Mouse (Mus musculus) neural tube, embryonic 12.5 days (tissue): ENCODE results near the gene Nradd. TPM values are rescaled to one million over a fixed set of nuclear protein-coding genes. Genes with fewer than 3 reads are reported as not detected.

Source experiments
- ATAC-seq: fragments of 200-750 bp; cut with Nextera tagmentation; 2 replicates; pipeline ENCODE4 v1.8.0; 2017; ENCODE audit warnings: low read depth, mild to moderate bottlenecking, moderate TSS enrichment, moderate library complexity; ENCODE audit not compliant: low FRiP score
- H3K27ac ChIP-seq: fragments of 300-500 bp; sonication (generic); 2 replicates; pipeline ENCODE4 v1.5.1; 2016
- H3K27me3 ChIP-seq: fragments of 300-500 bp; sonication (generic); replicated peaks from 2 replicates; pipeline ENCODE4 v1.6.1; 2016; ENCODE audit warnings: mild to moderate bottlenecking
- H3K36me3 ChIP-seq: fragments of 300-500 bp; sonication (generic); 2 replicates; pipeline ENCODE4 v1.6.1; 2016; ENCODE audit warnings: mild to moderate bottlenecking
- H3K4me1 ChIP-seq: fragments of 300-500 bp; sonication (generic); 2 replicates; pipeline ENCODE4 v1.6.1; 2016
- H3K4me2 ChIP-seq: fragments of 300-500 bp; sonication (generic); replicated peaks from 2 replicates; pipeline ENCODE4 v1.6.1; 2016; ENCODE audit warnings: mild to moderate bottlenecking
- H3K4me3 ChIP-seq: fragments of 300-500 bp; sonication (generic); 2 replicates; pipeline ENCODE4 v1.5.1; 2016
- H3K9ac ChIP-seq: fragments of 300-500 bp; sonication (generic); 2 replicates; pipeline ENCODE4 v1.6.1; 2016; ENCODE audit warnings: mild to moderate bottlenecking
- H3K9me3 ChIP-seq: fragments of 300-500 bp; sonication (generic); 2 replicates; pipeline ENCODE4 v1.6.1; 2016; ENCODE audit warnings: mild to moderate bottlenecking
- WGBS: fragments of 180-500 bp; shearing (Covaris S2); methylation state at CpG from one replicate; pipeline ENCODE4 v1.1.7; 2016; 5-methylcytosine and 5-hydroxymethylcytosine counted together
- microRNA-seq: library from miRNA; unstranded; fragments of <30 nt; microRNA quantifications from one replicate; pipeline ENCODE4, GENCODE M21; 2017
- polyA plus RNA-seq: library from polyadenylated mRNA; unstranded; fragments of >200 nt; fragmentation: Nextera tagmentation; extraction: Ambion mirVana; gene quantifications from 2 replicates; pipeline ENCODE4 v1.2.1, GENCODE M21; 2016

The Nradd gene
- polyA plus RNA-seq, 1 experiment from 2014 or later: 41.2 TPM

GRCm38 (mm10) chr9:110623416-110624195 lies 646 bp downstream of the Nradd start:
- WGBS: 39% methylated on average over 8 of the region's 8 CpGs
- Histone ChIP-seq H3K4me1 (peaks cover 26% of the 10 kb centered on the region), H3K36me3 (peaks cover 33% of the 10 kb centered on the region), H3K9me3 (no peaks in the 10 kb centered on the region), H3K4me2 (peak overlapping the region; percentile 97), H3K27ac (peak overlapping the region; percentile 70), H3K9ac (peak overlapping the region; percentile 72), H3K4me3 (peak overlapping the region; percentile 52), H3K27me3 (no peaks in the 10 kb centered on the region)
- no peak for ATAC-seq

GRCm38 (mm10) chr9:110622621-110623219 lies 1.5 kb downstream of the Nradd start:
- Histone ChIP-seq H3K9me3 (no peaks in the 10 kb centered on the region), H3K27me3 (no peaks in the 10 kb centered on the region), H3K36me3 (peaks cover 41% of the 10 kb centered on the region), H3K4me1 (peaks cover 26% of the 10 kb centered on the region), H3K4me3 (no peak overlapping the region), H3K9ac (no peak overlapping the region), H3K27ac (no peak overlapping the region), H3K4me2 (peak overlapping the region; percentile 97; the same call in 1 of the 2 replicates)
- 86% methylated on average over 12 of the region's 12 CpGs for WGBS
- no peak for ATAC-seq

GRCm38 (mm10) chr9:110620685-110621084 lies 3.6 kb downstream of the Nradd start:
- H3K9ac ChIP-seq: no peak overlapping the region
- 94% methylated on average over 7 of the region's 7 CpGs for WGBS
- no peak for ATAC-seq
- H3K9me3 ChIP-seq: no peaks in the 10 kb centered on the region
- no peak overlapping the region for H3K4me3 ChIP-seq
- H3K27ac ChIP-seq: no peak overlapping the region
- H3K4me1 ChIP-seq: peaks cover 26% of the 10 kb centered on the region
- H3K27me3 ChIP-seq: no peaks in the 10 kb centered on the region
- peaks cover 56% of the 10 kb centered on the region for H3K36me3 ChIP-seq
- no peak overlapping the region for H3K4me2 ChIP-seq

GRCm38 (mm10) chr9:110620180-110620579 lies 4.1 kb downstream of the Nradd start:
- peaks cover 61% of the 10 kb centered on the region for H3K36me3 ChIP-seq
- H3K9ac ChIP-seq: no peak overlapping the region
- H3K9me3 ChIP-seq: no peaks in the 10 kb centered on the region
- H3K4me3 ChIP-seq: no peak overlapping the region
- ATAC-seq: no peak
- H3K4me1 ChIP-seq: peaks cover 21% of the 10 kb centered on the region
- H3K27me3 ChIP-seq: no peaks in the 10 kb centered on the region
- 92% methylated on average over 7 of the region's 7 CpGs for WGBS
- H3K27ac ChIP-seq: no peak overlapping the region
- no peak overlapping the region for H3K4me2 ChIP-seq

- 77% methylated on average over 3 of the region's 3 CpGs for WGBS
- H3K36me3 ChIP-seq: peaks cover 70% of the 10 kb centered on the region
Measured at GRCm38 (mm10) chr9:110617081-110617480, 7.2 kb downstream of the Nradd start.

GRCm38 (mm10) chr9:110611471-110611870 lies 12.8 kb downstream of the Nradd start:
- H3K4me1 ChIP-seq: no peaks in the 10 kb centered on the region
- no peak overlapping the region for H3K9ac ChIP-seq
- no peak for ATAC-seq
- no peaks in the 10 kb centered on the region for H3K9me3 ChIP-seq
- H3K27me3 ChIP-seq: no peaks in the 10 kb centered on the region
- H3K4me3 ChIP-seq: no peak overlapping the region
- H3K27ac ChIP-seq: no peak overlapping the region
- H3K4me2 ChIP-seq: no peak overlapping the region
- peaks cover 30% of the 10 kb centered on the region for H3K36me3 ChIP-seq
- WGBS: 95% methylated on average over 3 of the region's 3 CpGs

More at GRCm38 (mm10) chr9:110617081-110617480, 7.2 kb downstream of the Nradd start:
- H3K4me3 ChIP-seq: no peak overlapping the region
- ATAC-seq: no peak
- H3K9me3 ChIP-seq: no peaks in the 10 kb centered on the region
- no peak overlapping the region for H3K27ac ChIP-seq
- H3K4me1 ChIP-seq: no peaks in the 10 kb centered on the region
- no peak overlapping the region for H3K9ac ChIP-seq
- H3K4me2 ChIP-seq: no peak overlapping the region
- no peaks in the 10 kb centered on the region for H3K27me3 ChIP-seq

- no peak for ATAC-seq
Measured at GRCm38 (mm10) chr9:110583521-110583920, 40.7 kb downstream of the Nradd start.

GRCm38 (mm10) chr9:110582161-110582560 lies 42.1 kb downstream of the Nradd start:
- H3K4me1 ChIP-seq: no peaks in the 10 kb centered on the region
- peaks cover 9% of the 10 kb centered on the region; the same call in 1 of the 2 replicates for H3K36me3 ChIP-seq
- no peaks in the 10 kb centered on the region for H3K27me3 ChIP-seq
- no peak for ATAC-seq
- H3K4me2 ChIP-seq: no peak overlapping the region
- H3K9ac ChIP-seq: no peak overlapping the region
- 91% methylated on average over 2 of the region's 2 CpGs for WGBS
- H3K4me3 ChIP-seq: no peak overlapping the region
- no peaks in the 10 kb centered on the region for H3K9me3 ChIP-seq
- H3K27ac ChIP-seq: no peak overlapping the region

More at GRCm38 (mm10) chr9:110583521-110583920, 40.7 kb downstream of the Nradd start:
- Histone ChIP-seq H3K9ac (no peak overlapping the region), H3K27me3 (no peaks in the 10 kb centered on the region), H3K9me3 (no peaks in the 10 kb centered on the region), H3K4me2 (no peak overlapping the region), H3K4me1 (no peaks in the 10 kb centered on the region), H3K4me3 (no peak overlapping the region), H3K36me3 (peaks cover 9% of the 10 kb centered on the region; the same call in 1 of the 2 replicates), H3K27ac (no peak overlapping the region)
- WGBS: 97% methylated on average over 1 of the region's 1 CpGs

Small RNA genes lying within 50 kb of the gene (microRNA-seq; reads per million reads assigned to microRNA genes)
- not detected for gene Mir8107

Other genes starting within 250 kb of the Nradd start
- 17.6 and 22.7 TPM in 2 replicates for gene Ptpn23, start 216.2 kb downstream of the Nradd start, polyA plus RNA-seq
- 2.4 and 4.3 TPM in 2 replicates for gene Ngp, start 204.7 kb downstream of the Nradd start, polyA plus RNA-seq
- 12.3 and 13.0 TPM in 2 replicates for gene Klhl18, start 147.8 kb downstream of the Nradd start, polyA plus RNA-seq
- 1.6 and 1.7 TPM in 2 replicates for gene Kif9, start 147.5 kb downstream of the Nradd start, polyA plus RNA-seq
- 37.4 and 41.3 TPM in 2 replicates for gene Setd2, start 91.9 kb downstream of the Nradd start, polyA plus RNA-seq
- gene Nbeal2, start 29.7 kb upstream of the Nradd start, polyA plus RNA-seq: 1.6 and 2.6 TPM in 2 replicates
- gene Ccdc12, start 32.1 kb upstream of the Nradd start, polyA plus RNA-seq: 125 and 133 TPM in 2 replicates
- 1.0 and 3.9 TPM in 2 replicates for gene Myl3, start 117.4 kb upstream of the Nradd start, polyA plus RNA-seq
- 40.6 and 42.4 TPM in 2 replicates for gene Pth1r, start 122.7 kb upstream of the Nradd start, polyA plus RNA-seq
- gene Prss42, start 173.7 kb upstream of the Nradd start, polyA plus RNA-seq: not detected in 2 replicates
- gene Prss44, start 189.5 kb upstream of the Nradd start, polyA plus RNA-seq: not detected in 2 replicates
- gene Prss43, start 202.2 kb upstream of the Nradd start, polyA plus RNA-seq: not detected in 2 replicates
- not detected in 2 replicates for gene Prss45, start 210.1 kb upstream of the Nradd start, polyA plus RNA-seq
- not detected in 2 replicates for gene Prss46, start 220.1 kb upstream of the Nradd start, polyA plus RNA-seq
- gene Prss50, start 233.5 kb upstream of the Nradd start, polyA plus RNA-seq: 0.28 TPM in 1 of 2 replicates, not detected in the other